ENCODE assay signal across 14 mouse cellular contexts in genomic region chr10:37484311-37485023, GRCm38 (mm10).
DNase-seq lines count a peak whose midpoint lies in the region; ATAC-seq lines count a peak whose summit lies in the region.
"Had no signal": no experiment of that assay in that cellular context is flagged by ENCODE, and none has a peak within 500 bp of the region (broad histone marks: within the 10 kb centered on the region; RNA-seq: fewer than 3 reads in every experiment).

No protein-coding gene starts in this region.

- no peak for ATAC-seq in heart, embryonic 12.5 days (ENCODE audit: insufficient number of reproducible peaks, low FRiP score)
- ATAC-seq in megakaryocyte-erythroid progenitor cell, adult 5-6 weeks (replicated peaks; ENCODE audit: low FRiP score, low TSS enrichment, poor library complexity, severe bottlenecking), result no peak
- ATAC-seq: forebrain, embryonic 13.5 days; hindbrain, embryonic 16.5 days had no signal

- intact Hi-C loops in heart, postnatal 14 days (cut with DNase I), result loop anchor here (10.0 kb wide), 1 partner anchor 410 kb away; no protein-coding TSS in a partner anchor

- H3K4me3 ChIP-seq in heart, embryonic 12.5 days, result no peak overlapping the region
- H3K4me3 ChIP-seq: embryonic facial prominence, embryonic 12.5 days; forebrain, embryonic 13.5 days; limb, embryonic 10.5 days; stomach, embryonic 15.5 days had no signal

- H3K9me3 ChIP-seq in heart, embryonic 12.5 days (replicated peaks), result no peaks in the 10 kb centered on the region
- H3K9me3 ChIP-seq: embryonic facial prominence, embryonic 12.5 days; forebrain, embryonic 13.5 days; limb, embryonic 10.5 days; stomach, embryonic 15.5 days had no signal

- H3K9ac ChIP-seq in heart, embryonic 12.5 days, result no peak overlapping the region
- H3K9ac ChIP-seq: embryonic facial prominence, embryonic 12.5 days; forebrain, embryonic 13.5 days; stomach, embryonic 15.5 days had no signal

- 49% methylated on average over 6 of the region's 6 CpGs for WGBS in heart, embryonic 12.5 days

- DNase-seq in heart, adult 11 months, result peak; percentile 78
- DNase-seq in heart, postnatal 14 days, result no peak
- DNase-seq in lung, adult 18-20 months, result peak; percentile 11 to 58
- DNase-seq in lung, postnatal 4 days, result no peak
- peak; percentile 75 for DNase-seq in lung, postnatal 36 days
- no peak for DNase-seq in cerebellum, adult 18-20 months

- H3K27ac ChIP-seq in heart, embryonic 12.5 days (ENCODE audit: poor library complexity, severe bottlenecking), result peak overlapping the region; percentile 29
- H3K27ac ChIP-seq: embryonic facial prominence, embryonic 12.5 days; forebrain, embryonic 13.5 days; limb, embryonic 10.5 days; macrophage; stomach, embryonic 15.5 days had no signal

- no peaks in the 10 kb centered on the region for H3K27me3 ChIP-seq in heart, embryonic 12.5 days (replicated peaks)
- H3K27me3 ChIP-seq: embryonic facial prominence, embryonic 12.5 days; forebrain, embryonic 13.5 days; stomach, embryonic 15.5 days had no signal

- H3K4me1 ChIP-seq in heart, embryonic 12.5 days (replicated peaks), result peaks cover 4% of the 10 kb centered on the region; the same call in 1 of the 2 replicates
- H3K4me1 ChIP-seq: embryonic facial prominence, embryonic 12.5 days; forebrain, embryonic 13.5 days; limb, embryonic 10.5 days; stomach, embryonic 15.5 days had no signal

- no peak overlapping the region for H3K4me2 ChIP-seq in heart, embryonic 12.5 days
- H3K4me2 ChIP-seq: embryonic facial prominence, embryonic 12.5 days; forebrain, embryonic 13.5 days; stomach, embryonic 15.5 days had no signal

- H3K36me3 ChIP-seq in heart, embryonic 12.5 days, result no peaks in the 10 kb centered on the region
- H3K36me3 ChIP-seq: embryonic facial prominence, embryonic 12.5 days; limb, embryonic 10.5 days; stomach, embryonic 15.5 days had no signal

Comparison
In these comparisons a context has a peak if more than half of its experiments do, and no peak if none do; other contexts are left out.
1. DNase-seq: peak in heart, adult 11 months (single experiment), lung, adult 18-20 months (2 of 2) and lung, postnatal 36 days (single experiment); none in heart, postnatal 14 days (0 of 2), lung, postnatal 4 days (0 of 2) and cerebellum, adult 18-20 months (0 of 2).